Mouse (Mus musculus): ENCODE measurements around the gene Ggt1. TPM values are rescaled to one million over a fixed set of nuclear protein-coding genes. Genes with fewer than 3 reads are reported as not detected.

Ggt1 gene
- polyA plus RNA-seq, 2 experiments = 0.34 to 1.3 TPM

DNA sequence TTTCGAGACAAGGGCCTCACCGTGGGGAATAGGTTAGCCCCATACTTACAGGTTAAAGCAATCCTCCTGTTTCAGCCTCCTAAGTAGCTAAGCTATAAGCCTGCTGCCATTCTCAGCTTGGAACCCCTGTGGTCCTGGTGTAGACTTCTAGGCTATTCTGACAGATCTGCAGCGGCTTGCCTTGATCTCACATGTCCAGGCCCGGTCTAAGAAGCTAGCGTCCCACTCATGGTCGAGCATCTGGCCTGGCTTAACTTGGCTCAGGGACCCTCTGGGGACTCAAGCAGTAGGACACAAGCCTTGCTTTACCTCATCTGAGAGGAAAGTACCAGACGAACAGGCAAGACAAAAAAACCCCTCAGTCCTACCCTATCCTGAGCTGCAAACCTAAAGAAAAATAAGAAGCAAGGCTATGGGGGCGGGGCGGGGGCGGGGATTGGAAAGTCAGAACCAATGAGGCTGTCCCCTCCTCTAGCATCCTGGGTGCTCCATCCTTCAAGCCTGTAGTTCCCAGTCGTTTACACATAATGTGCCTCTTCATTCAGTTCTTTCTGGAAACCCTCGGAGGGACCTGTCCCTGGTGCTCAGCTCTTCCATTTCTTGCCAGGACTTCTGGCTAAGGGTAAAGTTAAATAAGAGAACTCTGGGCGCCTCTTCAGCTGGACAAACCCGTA, 73.8 kb downstream of the Ggt1 start:
- DNase-seq (ENCODE audit: low spot score) (no peak), ATAC-seq (ENCODE audit: low FRiP score, low read depth) (no peak)
- no peak for TF ChIP-seq POLR2A (IDR thresholded peaks at IDR 0.05; ENCODE audit: borderline replicate concordance, extremely low read depth, insufficient read depth, insufficient read length)
- no peaks in the 10 kb centered on the region for H3K27me3 ChIP-seq (ENCODE audit: control insufficient read depth, insufficient read depth, low read length)
- H3K4me2 ChIP-seq (replicated peaks; ENCODE audit: low read depth, low read length, severe bottlenecking) = no peak overlapping the region
- H3K9ac ChIP-seq (ENCODE audit: low read depth, low read length, severe bottlenecking) = no peak overlapping the region
- no peaks in the 10 kb centered on the region for H3K4me1 ChIP-seq (ENCODE audit: control insufficient read depth, insufficient read depth, low read length)
- H3K4me3 ChIP-seq (replicated peaks; ENCODE audit: low read length) = no peak overlapping the region
- no peak overlapping the region for H3K27ac ChIP-seq (replicated peaks; ENCODE audit: low read depth, low read length)
- WGBS = 66% methylated on average over 14 of the region's 14 CpGs
- no peaks in the 10 kb centered on the region for H3K9me3 ChIP-seq (ENCODE audit: control insufficient read depth, low read length)
- no peaks in the 10 kb centered on the region for H3K36me3 ChIP-seq (ENCODE audit: control insufficient read depth, insufficient read depth, low read length)

DNA sequence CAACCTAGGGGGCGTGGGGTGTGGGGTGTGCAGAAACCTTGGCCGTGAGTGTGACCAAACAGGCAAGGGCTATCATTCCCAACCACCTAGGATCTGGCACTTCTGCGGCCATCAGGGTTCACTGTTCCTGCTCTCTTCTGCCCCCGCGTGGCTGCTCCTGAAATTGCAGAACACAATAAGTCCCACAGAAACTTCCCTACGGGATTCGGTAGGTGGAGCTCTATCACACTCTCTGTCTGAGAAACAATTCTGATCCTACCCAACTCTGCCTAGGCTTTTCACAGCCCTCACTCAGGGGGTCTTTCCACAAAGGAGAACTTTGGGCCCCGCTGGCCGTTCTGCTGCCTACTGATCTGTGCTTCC, 74.3 kb downstream of the Ggt1 start:
- Histone ChIP-seq H3K4me3 (replicated peaks; ENCODE audit: low read length) (no peak overlapping the region), H3K4me2 (replicated peaks; ENCODE audit: low read depth, low read length, severe bottlenecking) (no peak overlapping the region), H3K4me1 (ENCODE audit: control insufficient read depth, insufficient read depth, low read length) (no peaks in the 10 kb centered on the region), H3K9me3 (ENCODE audit: control insufficient read depth, low read length) (no peaks in the 10 kb centered on the region), H3K9ac (ENCODE audit: low read depth, low read length, severe bottlenecking) (no peak overlapping the region), H3K27me3 (ENCODE audit: control insufficient read depth, insufficient read depth, low read length) (no peaks in the 10 kb centered on the region), H3K36me3 (ENCODE audit: control insufficient read depth, insufficient read depth, low read length) (no peaks in the 10 kb centered on the region), H3K27ac (replicated peaks; ENCODE audit: low read depth, low read length) (no peak overlapping the region)
- DNase-seq (ENCODE audit: low spot score) (peak; percentile 61), ATAC-seq (ENCODE audit: low FRiP score, low read depth) (no peak)
- TF ChIP-seq POLR2A (IDR thresholded peaks at IDR 0.05; ENCODE audit: borderline replicate concordance, extremely low read depth, insufficient read depth, insufficient read length) = no peak
- WGBS = 5% methylated on average over 9 of the region's 9 CpGs

Other genes starting within 250 kb of the Ggt1 start
- gene Adora2a, start 244.7 kb upstream of the Ggt1 start, polyA plus RNA-seq (2012; rRNA removed) = 4.7 and 6.4 TPM in 2 replicates
- 3.3 and 4.2 TPM in 2 replicates for gene Adora2a, start 244.7 kb upstream of the Ggt1 start, polyA plus RNA-seq (2014; fragmentation: Nextera tagmentation; extraction: Ambion mirVana)
- gene Upb1, start 160.5 kb upstream of the Ggt1 start, polyA plus RNA-seq (2012; rRNA removed) = 0.38 and 0.55 TPM in 2 replicates
- gene Upb1, start 160.5 kb upstream of the Ggt1 start, polyA plus RNA-seq (2014; fragmentation: Nextera tagmentation; extraction: Ambion mirVana) = 0.84 and 1.4 TPM in 2 replicates
- gene Snrpd3, start 44.1 kb upstream of the Ggt1 start, polyA plus RNA-seq (2012; rRNA removed) = 49.3 and 121 TPM in 2 replicates
- gene Snrpd3, start 44.1 kb upstream of the Ggt1 start, polyA plus RNA-seq (2014; fragmentation: Nextera tagmentation; extraction: Ambion mirVana) = 171 and 173 TPM in 2 replicates
- 34.0 and 37.5 TPM in 2 replicates for gene Gucd1, start 43.6 kb upstream of the Ggt1 start, polyA plus RNA-seq (2012; rRNA removed)
- 35.1 and 39.2 TPM in 2 replicates for gene Gucd1, start 43.6 kb upstream of the Ggt1 start, polyA plus RNA-seq (2014; fragmentation: Nextera tagmentation; extraction: Ambion mirVana)
- gene Lrrc75b, start 1.3 kb upstream of the Ggt1 start, polyA plus RNA-seq (2012; rRNA removed) = 3.2 and 3.3 TPM in 2 replicates
- 2.5 and 3.2 TPM in 2 replicates for gene Lrrc75b, start 1.3 kb upstream of the Ggt1 start, polyA plus RNA-seq (2014; fragmentation: Nextera tagmentation; extraction: Ambion mirVana)
- gene Ggt5, start 27.7 kb downstream of the Ggt1 start, polyA plus RNA-seq (2012; rRNA removed) = 7.5 and 9.2 TPM in 2 replicates
- 1.1 and 1.4 TPM in 2 replicates for gene Ggt5, start 27.7 kb downstream of the Ggt1 start, polyA plus RNA-seq (2014; fragmentation: Nextera tagmentation; extraction: Ambion mirVana)
- 5.3 and 5.9 TPM in 2 replicates for gene Susd2, start 82.4 kb downstream of the Ggt1 start, polyA plus RNA-seq (2012; rRNA removed)
- gene Susd2, start 82.4 kb downstream of the Ggt1 start, polyA plus RNA-seq (2014; fragmentation: Nextera tagmentation; extraction: Ambion mirVana) = 5.2 and 6.3 TPM in 2 replicates
- 42.6 and 51.6 TPM in 2 replicates for gene Cabin1, start 202.7 kb downstream of the Ggt1 start, polyA plus RNA-seq (2012; rRNA removed)
- 32.3 and 33.4 TPM in 2 replicates for gene Cabin1, start 202.7 kb downstream of the Ggt1 start, polyA plus RNA-seq (2014; fragmentation: Nextera tagmentation; extraction: Ambion mirVana)
- 53.7 and 74.9 TPM in 2 replicates for gene Ddt, start 211.8 kb downstream of the Ggt1 start, polyA plus RNA-seq (2012; rRNA removed)
- 70.3 and 78.2 TPM in 2 replicates for gene Ddt, start 211.8 kb downstream of the Ggt1 start, polyA plus RNA-seq (2014; fragmentation: Nextera tagmentation; extraction: Ambion mirVana)
- 0.38 and 0.49 TPM in 2 replicates for gene Gm20441, start 219.3 kb downstream of the Ggt1 start, polyA plus RNA-seq (2012; rRNA removed)
- 1.0 TPM in 1 of 2 replicates, not detected in the other for gene Gm20441, start 219.3 kb downstream of the Ggt1 start, polyA plus RNA-seq (2014; fragmentation: Nextera tagmentation; extraction: Ambion mirVana)
- 24.0 and 26.3 TPM in 2 replicates for gene Gstt3, start 219.8 kb downstream of the Ggt1 start, polyA plus RNA-seq (2012; rRNA removed)
- gene Gstt3, start 219.8 kb downstream of the Ggt1 start, polyA plus RNA-seq (2014; fragmentation: Nextera tagmentation; extraction: Ambion mirVana) = 34.5 and 38.5 TPM in 2 replicates
- 27.0 and 30.0 TPM in 2 replicates for gene Gstt1, start 237.0 kb downstream of the Ggt1 start, polyA plus RNA-seq (2012; rRNA removed)
- 22.3 and 25.7 TPM in 2 replicates for gene Gstt1, start 237.0 kb downstream of the Ggt1 start, polyA plus RNA-seq (2014; fragmentation: Nextera tagmentation; extraction: Ambion mirVana)